Mouse (Mus musculus) T-helper 2 cell (primary cell): ENCODE measurements around the gene Tchp.

ENCODE experiments used
- in situ Hi-C: fragments of 300-600 bp; cut with MboI, MseI; formaldehyde crosslinking; loops from one replicate; pipeline ENCODE4 v1.15.1; 2025; ENCODE audit warnings: high pct_unique_total_duplicates

Tchp gene

DNA sequence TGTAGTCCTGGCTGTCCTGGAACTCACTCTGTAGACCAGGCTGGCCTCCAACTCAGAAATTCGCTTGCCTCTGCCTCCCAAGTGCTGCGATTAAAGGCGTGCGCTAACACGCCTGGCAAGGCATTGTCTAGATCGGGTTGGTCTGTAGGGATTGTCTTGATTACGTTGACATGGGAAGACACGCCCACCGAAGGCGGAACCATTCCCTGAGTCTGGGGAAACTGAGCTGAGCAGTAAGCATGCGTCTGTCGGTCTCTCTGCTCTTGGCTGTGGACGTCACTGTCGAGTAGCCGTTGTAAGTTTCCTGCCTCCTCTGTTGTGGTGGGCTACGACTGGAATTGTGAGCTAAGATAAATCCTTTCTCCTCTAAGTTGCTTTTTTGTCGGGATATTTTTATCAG lies 10.6 kb upstream of the Tchp start:
- in situ Hi-C loops, result no loop called here

DNA sequence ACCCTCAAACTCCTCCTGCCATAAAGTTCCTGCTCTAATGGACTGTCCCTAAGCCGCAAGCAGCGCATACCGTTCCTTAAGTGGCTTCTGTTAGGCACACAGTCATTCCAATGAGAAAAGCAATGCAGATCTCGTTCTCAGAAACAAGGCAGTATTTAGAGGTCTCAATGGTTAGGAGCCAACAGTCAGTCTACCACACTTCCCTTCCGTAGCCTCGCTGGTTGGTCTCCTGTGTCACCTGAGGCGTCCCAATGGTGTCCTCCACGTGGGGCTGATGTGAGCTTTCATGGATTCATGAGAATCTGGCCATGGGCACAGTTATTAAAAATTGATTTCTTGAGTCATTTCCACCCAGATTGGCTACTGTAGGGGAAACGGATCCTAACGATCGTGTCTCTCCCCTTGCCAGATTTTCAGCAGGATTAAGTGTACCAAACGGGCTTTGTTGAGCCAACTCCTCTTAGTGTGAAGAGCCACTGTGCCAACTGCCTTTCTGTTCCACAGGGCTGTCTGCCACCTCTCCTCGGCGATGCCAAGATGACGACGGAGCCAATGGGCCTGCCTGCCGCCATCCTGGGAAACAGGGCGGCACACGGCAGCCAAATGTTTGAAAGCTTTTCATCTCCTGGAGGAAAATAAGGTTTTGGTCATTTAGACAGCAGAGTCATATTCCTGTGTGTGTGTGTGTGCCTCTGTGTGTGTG lies 9.4 kb upstream of the Tchp start:
- in situ Hi-C loops, result no loop called here

- in situ Hi-C loops, result no loop called here
Observed at GRCm38 (mm10) chr5:114699015-114699414, 8.5 kb upstream of the Tchp start.

GRCm38 (mm10) chr5:114702403-114703392 lies 4.9 kb upstream of the Tchp start:
- in situ Hi-C loops, result no loop called here

GRCm38 (mm10) chr5:114708491-114708890 lies 931 bp downstream of the Tchp start:
- in situ Hi-C loops, result no loop called here

- in situ Hi-C loops, result no loop called here
Observed at GRCm38 (mm10) chr5:114709357-114709756, 1.8 kb downstream of the Tchp start.

DNA sequence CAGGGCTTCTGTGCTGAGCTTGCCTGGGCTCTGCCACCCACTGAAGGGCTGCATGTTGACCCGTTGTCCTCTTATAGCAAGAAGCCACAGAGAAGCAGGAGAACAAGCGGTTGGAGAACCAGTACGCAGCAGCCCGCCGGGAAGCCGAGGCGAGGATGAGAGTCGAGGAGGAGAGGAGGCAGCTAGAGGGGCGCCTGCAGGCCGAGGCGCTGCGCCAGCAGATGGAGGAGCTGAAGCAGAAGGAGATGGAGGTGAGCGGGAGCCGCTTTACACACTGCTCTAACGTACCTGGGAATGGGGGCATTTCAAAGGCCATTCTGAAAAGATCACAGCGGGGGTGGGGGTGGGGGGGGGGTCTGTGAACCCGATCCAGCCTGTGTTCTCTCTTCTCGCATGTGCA lies 7.0 kb downstream of the Tchp start:
- in situ Hi-C loops, result no loop called here

DNA sequence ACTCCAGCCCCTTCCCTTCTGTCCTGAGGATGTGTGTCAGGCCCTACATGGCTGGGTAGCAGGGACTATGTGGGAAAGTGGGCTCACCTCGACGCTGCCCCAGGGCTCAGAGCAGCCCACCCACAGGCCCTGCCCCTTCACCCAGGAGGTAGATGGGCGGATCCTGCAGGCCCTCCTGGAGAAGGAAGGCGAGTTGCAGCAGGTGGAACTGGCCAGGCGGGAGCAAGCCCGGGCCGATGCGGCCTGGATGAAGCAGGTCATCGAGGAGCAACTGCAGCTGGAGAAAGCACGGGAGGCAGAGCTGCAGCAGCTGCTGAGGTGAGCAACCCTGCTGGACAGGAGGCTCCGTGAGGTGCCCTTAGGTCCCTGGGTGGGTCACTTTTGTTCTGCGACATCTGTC lies 9.7 kb downstream of the Tchp start:
- in situ Hi-C loops, result no loop called here

DNA sequence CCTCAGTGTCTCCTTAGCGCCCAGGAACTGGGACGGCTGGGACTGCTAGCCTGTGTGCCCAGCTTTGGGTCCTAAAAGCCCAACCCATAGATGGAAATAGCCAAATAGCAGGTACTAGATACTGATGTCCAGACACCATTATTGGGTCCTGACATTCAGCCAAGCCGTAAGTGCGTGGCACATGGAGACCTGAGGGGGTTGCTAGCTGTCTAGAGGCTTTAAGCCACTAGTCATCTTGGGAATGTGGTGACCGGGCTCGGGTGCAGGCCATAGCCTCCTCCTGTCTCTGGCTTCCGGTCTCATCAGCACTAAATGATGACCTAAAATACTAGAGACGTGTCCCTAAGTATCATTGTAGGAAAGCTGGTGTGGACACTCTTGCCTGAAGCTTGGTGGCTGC lies 10.4 kb downstream of the Tchp start:
- in situ Hi-C loops, result no loop called here

- in situ Hi-C loops, result no loop called here
Observed at GRCm38 (mm10) chr5:114718483-114718882, 10.9 kb downstream of the Tchp start.

DNA sequence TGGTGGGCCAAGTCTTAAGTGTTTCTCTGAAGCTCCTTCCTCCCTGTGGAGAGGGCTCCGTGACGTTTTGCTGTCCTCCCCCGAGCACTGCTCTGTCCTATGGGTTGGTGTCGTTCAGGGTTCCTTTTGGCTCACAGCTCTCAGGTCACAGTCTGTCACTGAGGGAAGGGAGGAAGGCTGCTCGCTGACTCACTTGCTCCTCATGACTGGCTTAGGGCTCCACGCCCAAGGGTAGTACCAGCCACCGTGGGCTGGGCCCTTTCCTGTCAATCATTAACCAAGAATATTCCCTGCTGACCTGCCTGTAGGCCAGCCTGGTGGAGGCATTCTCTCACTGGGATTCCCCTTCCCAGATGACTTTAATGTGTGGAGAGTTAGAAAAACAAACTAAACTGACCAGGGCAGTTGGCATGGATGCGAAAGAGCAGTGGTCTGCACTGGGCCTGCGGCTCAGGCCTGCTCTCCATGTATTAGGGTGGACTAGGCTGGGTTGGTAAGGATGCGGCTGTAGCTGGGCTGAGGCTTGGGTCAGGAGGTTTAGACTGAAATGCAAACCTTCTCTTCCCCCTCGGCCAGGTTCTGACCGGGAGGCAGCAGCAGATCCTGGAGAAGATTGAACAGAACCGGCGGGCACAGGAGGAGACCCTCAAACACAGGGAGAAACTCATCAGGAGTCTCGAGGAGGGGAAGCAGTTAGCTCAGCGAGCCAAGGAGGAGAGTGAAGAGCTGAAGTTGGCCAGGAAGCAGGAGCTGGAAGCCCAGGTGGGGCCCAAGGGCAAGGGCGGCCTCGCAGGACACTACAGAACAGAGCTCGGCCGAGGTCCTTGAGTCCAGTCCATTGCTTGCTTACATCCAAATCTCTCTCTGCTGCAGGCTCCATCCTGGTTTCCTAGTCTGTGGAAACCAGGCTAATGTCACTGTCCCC lies 11.7 kb downstream of the Tchp start:
- in situ Hi-C loops, result no loop called here

DNA sequence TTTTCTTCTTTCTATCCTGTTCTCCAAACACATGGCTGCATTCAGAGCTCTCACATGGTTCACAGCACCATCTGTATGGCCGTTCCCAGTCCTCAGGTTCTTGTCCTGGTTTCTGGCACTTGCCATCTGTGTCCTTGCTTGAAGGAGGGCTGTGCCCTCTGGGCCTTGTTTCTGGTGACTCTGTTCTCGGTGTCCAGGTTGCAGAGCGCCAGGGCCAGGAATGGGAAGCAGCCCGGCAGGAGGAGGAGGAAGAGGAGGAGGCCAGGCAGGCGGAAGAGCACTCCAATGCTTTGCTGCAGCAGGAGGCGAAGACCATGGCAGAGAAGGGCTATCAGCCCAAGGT lies 12.3 kb downstream of the Tchp start:
- in situ Hi-C loops, result no loop called here

DNA sequence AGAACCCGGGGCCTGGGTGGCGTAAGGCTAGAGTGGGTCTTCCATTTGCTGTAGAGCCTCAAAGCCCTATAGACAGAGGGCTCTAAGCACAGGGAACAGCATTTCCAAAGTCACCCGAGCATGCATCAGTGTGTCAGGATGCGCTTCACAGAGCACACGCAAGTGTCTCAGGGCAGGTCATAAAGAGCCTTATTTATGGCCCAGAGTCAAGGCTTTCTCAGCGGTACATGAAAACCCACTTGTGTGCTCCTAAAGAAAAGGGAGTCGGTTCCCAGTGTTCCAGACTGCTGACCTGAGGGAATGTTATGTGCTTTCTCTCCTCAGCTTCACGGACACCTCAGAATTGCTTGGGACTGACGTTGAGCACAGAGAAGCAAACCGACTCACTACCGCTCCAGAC lies 13.2 kb downstream of the Tchp start:
- in situ Hi-C loops, result no loop called here

DNA sequence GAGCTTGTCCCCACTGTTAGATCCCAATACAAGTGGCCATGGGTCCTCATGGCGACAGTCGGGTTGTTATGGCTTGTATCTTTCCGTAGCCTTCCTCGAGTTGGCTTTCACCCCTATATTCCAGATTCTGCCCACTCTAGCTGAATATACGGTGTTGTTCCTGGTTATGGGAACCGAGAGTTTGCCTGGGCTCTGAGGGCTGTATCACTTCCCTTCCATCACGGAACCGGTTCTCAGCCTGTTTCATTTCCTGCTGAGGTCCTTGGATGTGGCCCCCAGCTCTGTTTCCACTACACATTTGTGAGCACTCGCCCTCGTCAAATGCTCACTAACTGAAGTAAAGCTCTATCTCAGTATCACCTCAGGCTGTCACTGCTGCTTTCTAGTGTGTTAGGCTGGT lies 14.4 kb downstream of the Tchp start:
- in situ Hi-C loops, result no loop called here

GRCm38 (mm10) chr5:114722846-114723245 lies 15.3 kb downstream of the Tchp start:
- in situ Hi-C loops, result no loop called here

- in situ Hi-C loops, result no loop called here
Observed at GRCm38 (mm10) chr5:114728160-114728559, 20.6 kb downstream of the Tchp start.

DNA sequence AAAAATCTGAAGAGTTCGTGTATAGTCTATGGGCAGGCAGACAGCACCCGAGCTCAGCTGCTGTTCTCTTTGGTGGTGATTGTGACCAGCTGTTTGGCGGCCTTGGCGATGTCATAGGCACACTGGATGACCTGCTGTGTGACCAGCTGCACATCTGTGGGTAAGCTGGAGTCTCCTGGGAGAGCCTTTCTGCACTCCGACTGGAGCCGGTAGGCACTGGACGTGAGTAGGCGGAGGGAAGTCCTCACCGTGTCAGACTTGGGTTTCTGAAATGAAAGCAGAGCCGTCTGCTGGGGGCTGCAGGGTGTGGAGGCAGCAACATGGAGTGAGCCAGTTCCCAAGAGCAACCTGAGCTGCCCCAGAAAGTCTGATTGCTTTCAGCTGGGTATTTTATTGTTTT lies 22.6 kb downstream of the Tchp start:
- in situ Hi-C loops, result no loop called here

- in situ Hi-C loops, result no loop called here
Observed at GRCm38 (mm10) chr5:114731498-114731897, 23.9 kb downstream of the Tchp start.

DNA sequence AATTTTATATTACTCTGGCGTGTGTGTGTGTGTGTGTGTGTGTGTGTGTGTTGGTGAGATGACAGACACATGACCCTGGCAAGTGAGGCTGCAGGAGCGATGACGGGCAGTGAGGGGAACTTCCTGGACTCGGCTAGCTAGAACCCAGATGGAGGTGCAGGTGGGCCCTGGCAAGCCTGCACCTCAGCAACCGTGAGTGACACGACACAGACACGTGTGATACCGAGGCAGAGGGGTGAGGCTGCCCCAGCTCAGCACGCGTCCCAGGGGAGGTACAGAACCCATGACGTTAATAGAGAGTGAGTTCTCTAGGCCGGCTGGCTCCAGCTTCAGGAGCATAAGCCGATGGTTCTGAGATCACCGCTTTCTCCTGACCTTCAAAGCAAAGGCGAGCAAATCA lies 24.4 kb downstream of the Tchp start:
- in situ Hi-C loops, result no loop called here

DNA sequence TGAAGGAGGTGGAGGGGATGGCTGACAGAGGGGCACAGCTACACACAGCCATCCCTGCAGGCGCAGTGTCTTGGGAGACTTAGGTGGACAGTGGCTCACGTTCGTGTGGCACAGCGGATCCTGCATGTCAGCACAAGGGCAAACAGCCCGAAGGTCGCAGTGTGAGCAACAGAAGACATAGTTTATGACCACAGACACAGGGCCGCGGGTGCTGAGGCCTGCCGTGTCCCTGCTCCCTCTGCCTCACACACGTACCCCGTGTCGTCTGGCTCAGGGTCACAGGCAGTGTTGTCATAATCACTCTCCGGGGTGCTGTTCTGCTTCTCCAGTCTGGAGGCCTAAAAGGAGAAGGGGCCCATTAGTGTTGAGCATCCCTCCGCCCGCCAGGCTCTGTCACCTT lies 26.0 kb downstream of the Tchp start:
- in situ Hi-C loops, result no loop called here

DNA sequence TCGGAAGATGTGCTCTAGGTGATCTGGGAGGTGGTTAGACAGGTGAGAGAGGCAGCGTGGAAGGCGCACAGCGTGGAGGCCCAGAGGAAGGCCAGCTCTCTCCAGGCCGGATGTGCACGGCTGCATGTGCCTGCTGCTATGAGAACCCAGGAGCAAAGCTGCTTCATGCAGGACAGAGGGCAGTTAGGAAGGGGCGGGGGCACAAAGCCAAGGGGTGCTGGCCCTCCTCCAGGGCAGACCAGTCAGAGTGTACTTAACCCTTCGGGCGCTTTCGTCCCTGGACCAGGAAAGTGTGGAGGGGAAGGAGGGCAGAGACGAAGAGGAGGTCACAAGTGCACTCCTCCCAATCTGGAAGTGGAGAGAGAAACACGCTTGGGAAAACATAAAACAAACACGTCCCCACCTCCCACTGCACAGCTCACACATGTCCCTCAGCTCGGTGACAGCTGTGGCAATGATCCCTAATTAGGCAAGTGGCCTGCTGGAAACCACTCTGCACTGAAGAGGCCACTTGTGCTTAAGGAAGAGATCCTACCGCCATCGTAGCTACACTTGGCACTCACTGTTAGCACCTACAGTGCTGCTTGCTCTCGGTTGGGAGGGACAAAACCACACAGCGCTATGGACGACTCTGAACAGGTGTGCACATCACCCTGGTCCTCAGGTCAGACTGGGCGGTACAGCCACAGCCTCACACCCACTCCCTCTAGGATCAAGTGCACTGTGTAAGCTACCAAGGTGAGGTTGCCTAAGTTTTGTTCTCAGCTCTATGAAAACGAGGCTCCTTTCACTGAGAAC lies 29.7 kb downstream of the Tchp start:
- in situ Hi-C loops, result no loop called here
